Mouse (Mus musculus) midbrain, embryonic 14.5 days (tissue): ENCODE data around the gene Cntln. TPM values are rescaled to one million over a fixed set of nuclear protein-coding genes. Genes with fewer than 3 reads are reported as not detected.

ENCODE experiments used
- ATAC-seq: fragments of 200-750 bp; cut with Nextera tagmentation; 2 replicates; pipeline ENCODE4 v1.8.0; 2017; ENCODE audit warnings: moderate number of reproducible peaks, moderate library complexity; ENCODE audit not compliant: low FRiP score, low TSS enrichment
- DNase-seq: peaks from one replicate; pipeline ENCODE4 v3.0.0-alpha.2; 2015
- H3K27ac ChIP-seq: fragments of 300-500 bp; sonication (generic); replicated peaks from 2 replicates; pipeline ENCODE4 v1.5.1; 2014; ENCODE audit warnings: mild to moderate bottlenecking, low read depth, low read length, moderate library complexity
- H3K27me3 ChIP-seq: fragments of 300-500 bp; sonication (generic); 2 replicates; pipeline ENCODE4 v1.6.1; 2014; ENCODE audit warnings: low read length, control low read depth, mixed read lengths; ENCODE audit not compliant: control insufficient read depth, insufficient read depth
- H3K36me3 ChIP-seq: fragments of 300-500 bp; sonication (generic); 2 replicates; pipeline ENCODE4 v1.6.1; 2014; ENCODE audit warnings: low read length, control low read depth; ENCODE audit not compliant: control insufficient read depth, insufficient read depth
- H3K4me1 ChIP-seq: fragments of 300-500 bp; sonication (generic); 2 replicates; pipeline ENCODE4 v1.6.1; 2014; ENCODE audit warnings: mild to moderate bottlenecking, antibody characterized with exemption, low read length, control low read depth; ENCODE audit not compliant: control insufficient read depth, insufficient read depth
- H3K4me2 ChIP-seq: fragments of 300-500 bp; sonication (generic); 2 replicates; pipeline ENCODE4 v1.6.1; 2014; ENCODE audit warnings: mild to moderate bottlenecking, low read length, moderate library complexity
- H3K4me3 ChIP-seq: fragments of 300-500 bp; sonication (generic); replicated peaks from 2 replicates; pipeline ENCODE4 v1.5.1; 2014; ENCODE audit warnings: low read depth, low read length
- H3K9ac ChIP-seq: fragments of 300-500 bp; sonication (generic); replicated peaks from 2 replicates; pipeline ENCODE4 v1.6.1; 2014; ENCODE audit warnings: mild to moderate bottlenecking, low read length, moderate library complexity
- H3K9me3 ChIP-seq: fragments of 300-500 bp; sonication (generic); 2 replicates; pipeline ENCODE4 v1.6.1; 2016; ENCODE audit warnings: low read length, control low read depth, mixed read lengths; ENCODE audit not compliant: control insufficient read depth
- WGBS: fragments of 180-500 bp; shearing (Covaris S2); extraction: QIAGEN DNeasy Blood & Tissue Kit; methylation state at CpG from one replicate; pipeline ENCODE4 v1.1.7; 2014; 5-methylcytosine and 5-hydroxymethylcytosine counted together
- polyA plus RNA-seq: library from polyadenylated mRNA; unstranded; fragments of >200 nt; fragmentation: Nextera tagmentation; extraction: Ambion mirVana; gene quantifications from 2 replicates; pipeline ENCODE4 v1.2.1, GENCODE M21; 2014

The Cntln gene
- polyA plus RNA-seq, 1 experiment from 2014 or later: 5.9 TPM

DNA sequence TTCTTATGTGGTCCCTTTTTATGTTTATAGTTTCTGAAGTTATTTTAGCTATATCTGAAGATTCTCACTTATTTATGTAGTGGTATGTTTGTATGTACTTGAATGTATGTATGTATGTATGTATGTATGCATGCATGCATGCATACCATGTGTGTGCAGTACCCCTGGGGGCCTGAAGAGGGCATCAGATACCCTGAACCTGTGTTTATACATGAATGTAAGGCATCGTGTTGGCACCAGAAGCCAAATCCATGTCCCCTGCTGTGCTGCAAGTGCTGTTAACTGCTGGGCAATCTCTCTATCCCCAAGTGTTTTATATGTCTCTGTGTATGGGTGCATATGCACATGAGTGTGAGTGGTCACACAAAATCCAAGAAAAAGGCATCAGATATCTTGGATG is 34.3 kb downstream of the Cntln start:
- 79% methylated on average over 1 of the region's 1 CpGs for WGBS
- H3K4me3 ChIP-seq: no peak overlapping the region
- H3K27ac ChIP-seq: no peak overlapping the region
- H3K4me1 ChIP-seq: no peaks in the 10 kb centered on the region
- no peaks in the 10 kb centered on the region for H3K9me3 ChIP-seq
- no peak overlapping the region for H3K4me2 ChIP-seq
- H3K9ac ChIP-seq: no peak overlapping the region
- no peak for ATAC-seq
- DNase-seq: no peak
- no peaks in the 10 kb centered on the region for H3K36me3 ChIP-seq
- no peaks in the 10 kb centered on the region for H3K27me3 ChIP-seq

DNA sequence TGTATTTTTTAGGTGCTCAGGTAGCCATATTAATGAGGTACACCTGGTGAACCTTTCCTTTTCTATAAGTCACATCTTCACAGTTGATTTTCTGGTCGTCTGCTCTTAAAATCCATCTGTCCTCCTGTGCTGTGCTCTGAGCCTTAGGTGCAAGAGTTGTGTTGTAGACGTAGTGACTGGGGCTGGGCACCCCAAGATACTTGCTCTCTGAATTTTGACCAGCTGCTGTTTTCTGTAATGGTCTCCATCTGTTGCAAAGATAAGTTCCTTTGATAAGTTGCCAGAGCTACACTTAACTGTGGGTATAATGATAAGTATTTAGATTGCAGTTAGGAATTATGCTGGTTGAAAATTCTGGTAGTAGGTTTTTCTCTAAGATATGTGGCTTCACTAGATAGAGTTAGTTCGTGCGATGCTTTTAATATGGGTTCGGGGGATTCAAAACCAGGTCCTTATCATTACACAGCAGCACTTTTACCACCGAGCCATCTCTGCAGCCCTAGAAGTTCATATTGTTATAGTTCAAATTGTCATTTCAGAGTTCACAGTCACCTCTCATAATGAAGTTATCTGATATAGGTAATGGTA is 50.3 kb downstream of the Cntln start:
- Histone ChIP-seq H3K4me3 (no peak overlapping the region), H3K9ac (no peak overlapping the region), H3K36me3 (no peaks in the 10 kb centered on the region), H3K27ac (no peak overlapping the region), H3K27me3 (no peaks in the 10 kb centered on the region), H3K9me3 (0 out of 2 replicates have a peak, but pooled peaks cover 2% of the 10 kb centered on the region), H3K4me2 (no peak overlapping the region), H3K4me1 (no peaks in the 10 kb centered on the region)
- ATAC-seq (no peak), DNase-seq (no peak)
- WGBS: 96% methylated on average over 6 of the region's 6 CpGs

DNA sequence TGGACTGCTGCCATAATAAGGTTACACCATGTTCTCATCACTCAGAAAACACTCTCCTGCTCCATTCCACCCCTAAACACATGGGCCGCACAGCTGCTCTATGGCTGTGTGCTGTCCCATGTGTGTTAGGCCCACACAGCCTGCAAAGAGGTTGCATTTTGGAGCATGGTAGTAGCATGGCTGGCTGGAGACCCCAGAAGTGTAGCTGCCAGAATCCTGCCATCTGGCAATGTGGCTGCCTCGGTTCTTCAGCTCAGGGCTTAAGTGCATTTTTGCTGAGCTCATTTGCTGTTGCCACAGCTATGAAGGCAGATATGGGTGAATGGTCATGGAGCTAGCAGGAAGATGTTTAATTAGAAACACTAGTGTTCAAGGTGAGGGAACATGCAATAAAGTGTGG is 58.0 kb downstream of the Cntln start:
- Histone ChIP-seq H3K4me3 (no peak overlapping the region), H3K9me3 (no peaks in the 10 kb centered on the region), H3K27ac (no peak overlapping the region; the same call in 1 of the 2 replicates), H3K27me3 (no peaks in the 10 kb centered on the region), H3K36me3 (no peaks in the 10 kb centered on the region), H3K9ac (no peak overlapping the region), H3K4me1 (peaks cover 5% of the 10 kb centered on the region; the same call in 1 of the 2 replicates), H3K4me2 (no peak overlapping the region)
- WGBS: 52% methylated on average over 2 of the region's 2 CpGs
- ATAC-seq (0 out of 2 replicates have a peak, but pooled peaks have one; percentile 37), DNase-seq (peak; percentile 37)

DNA sequence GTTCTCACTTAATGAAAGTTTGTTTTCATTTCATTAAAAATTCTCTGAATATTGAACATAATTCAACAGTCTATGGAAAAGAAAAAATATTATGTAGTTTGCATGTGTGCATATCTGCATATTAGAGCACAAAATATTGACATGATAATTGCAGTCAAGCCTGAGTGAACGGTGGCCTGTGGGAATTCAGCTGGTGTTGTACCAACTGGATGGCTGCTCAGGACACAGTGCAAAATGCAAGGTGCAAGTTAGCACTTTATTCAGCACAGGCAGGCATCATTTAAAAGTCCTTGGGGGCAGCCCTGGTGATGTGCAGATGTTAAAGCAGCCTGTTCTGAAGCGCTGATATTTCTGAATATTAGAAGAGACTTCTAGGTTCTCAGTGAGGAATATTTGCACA is 58.5 kb downstream of the Cntln start:
- WGBS: 46% methylated on average over 2 of the region's 2 CpGs
- no peak for ATAC-seq

DNA sequence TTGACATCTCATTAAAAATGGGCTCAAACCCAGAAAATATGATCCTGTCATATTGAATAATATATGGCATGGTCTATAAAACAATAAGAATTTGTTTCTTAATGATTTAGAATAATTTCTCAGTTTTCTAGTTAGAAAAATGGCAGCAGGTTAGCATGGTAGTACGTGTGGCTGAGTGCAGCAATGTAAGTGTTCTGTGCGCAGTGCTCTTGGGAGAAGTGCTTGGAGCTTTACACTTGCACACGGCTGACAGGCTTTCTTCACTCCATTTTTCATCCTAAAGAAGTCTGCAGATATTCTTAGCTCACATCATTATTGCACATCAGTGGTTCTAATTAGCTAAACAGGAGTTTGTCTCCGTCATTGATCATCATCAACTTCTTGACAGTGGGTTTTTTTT is 60.0 kb downstream of the Cntln start:
- peaks cover 5% of the 10 kb centered on the region; the same call in 1 of the 2 replicates for H3K4me1 ChIP-seq
- 83% methylated on average over 4 of the region's 4 CpGs for WGBS
- no peak overlapping the region for H3K4me3 ChIP-seq
- H3K4me2 ChIP-seq: no peak overlapping the region
- no peak for ATAC-seq
- H3K36me3 ChIP-seq: no peaks in the 10 kb centered on the region
- peak; percentile 14 for DNase-seq
- no peaks in the 10 kb centered on the region for H3K9me3 ChIP-seq
- no peak overlapping the region for H3K9ac ChIP-seq
- no peak overlapping the region for H3K27ac ChIP-seq
- no peaks in the 10 kb centered on the region for H3K27me3 ChIP-seq

More for the DNA sequence above, 58.5 kb downstream of the Cntln start:
- Histone ChIP-seq H3K9ac (no peak overlapping the region), H3K36me3 (no peaks in the 10 kb centered on the region), H3K9me3 (no peaks in the 10 kb centered on the region), H3K27me3 (no peaks in the 10 kb centered on the region), H3K4me3 (no peak overlapping the region), H3K4me1 (peaks cover 5% of the 10 kb centered on the region; the same call in 1 of the 2 replicates), H3K4me2 (no peak overlapping the region), H3K27ac (no peak overlapping the region)
- DNase-seq: peak; percentile 32

DNA sequence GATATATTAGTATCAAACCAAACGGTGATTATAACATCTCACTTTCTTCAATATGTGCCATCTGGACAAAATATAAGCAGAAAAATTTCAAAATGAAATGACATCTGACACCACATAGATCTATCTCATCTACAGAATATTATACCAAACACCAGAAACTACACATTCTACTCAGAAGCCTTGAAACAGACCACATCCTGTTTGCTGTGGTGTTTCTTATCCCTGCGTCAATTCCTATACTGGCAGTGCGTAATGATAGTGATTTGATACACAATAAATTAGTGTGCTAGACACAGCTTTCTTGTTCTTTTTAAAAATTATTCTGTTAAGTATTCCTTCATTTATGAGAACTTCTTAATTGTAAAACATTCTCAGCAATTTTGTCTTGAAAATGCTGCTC is 62.3 kb downstream of the Cntln start:
- Histone ChIP-seq H3K4me2 (no peak overlapping the region), H3K27me3 (no peaks in the 10 kb centered on the region), H3K27ac (no peak overlapping the region), H3K9me3 (no peaks in the 10 kb centered on the region), H3K9ac (no peak overlapping the region), H3K4me3 (no peak overlapping the region), H3K36me3 (no peaks in the 10 kb centered on the region), H3K4me1 (peaks cover 5% of the 10 kb centered on the region; the same call in 1 of the 2 replicates)
- WGBS: 96% methylated on average over 3 of the region's 3 CpGs
- ATAC-seq: no peak
- DNase-seq: no peak

DNA sequence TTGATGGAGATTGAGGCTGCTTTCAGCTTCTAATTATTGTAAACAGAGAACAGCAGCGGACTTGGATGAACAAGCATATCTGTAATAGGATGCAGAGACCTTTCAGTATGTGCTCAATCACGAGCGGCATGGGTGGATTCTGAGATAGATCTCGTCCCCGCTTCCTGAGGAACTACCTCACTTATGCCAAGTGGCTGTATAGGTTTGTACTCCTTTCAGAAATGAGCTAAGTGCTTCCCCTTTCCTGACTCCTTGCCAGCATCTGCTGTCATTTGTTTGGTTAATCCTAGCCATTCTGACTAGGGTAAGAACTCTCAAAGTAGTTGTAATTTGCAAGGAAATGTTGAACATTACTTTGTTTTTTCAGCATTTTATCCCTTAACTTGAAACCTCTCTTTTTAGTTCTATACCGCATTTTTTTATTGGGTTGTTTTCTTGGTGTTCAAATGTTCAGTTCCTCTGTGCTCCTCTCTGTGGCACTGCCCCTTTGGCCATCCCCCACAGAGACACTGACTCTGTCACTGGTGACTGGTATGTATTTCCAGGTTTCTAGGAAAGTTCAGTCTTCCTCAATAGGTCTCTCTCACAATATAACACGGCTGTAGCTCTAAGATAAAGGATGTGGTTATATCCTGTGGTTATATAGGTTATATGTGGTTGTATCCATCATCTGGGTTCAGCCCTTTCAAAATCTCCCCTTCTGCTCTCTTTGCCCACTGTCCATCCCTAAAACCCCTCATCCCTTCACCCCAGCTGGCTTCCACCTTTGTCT is 93.0 kb downstream of the Cntln start:
- 91% methylated on average over 7 of the region's 7 CpGs for WGBS
- no peak overlapping the region for H3K27ac ChIP-seq

DNA sequence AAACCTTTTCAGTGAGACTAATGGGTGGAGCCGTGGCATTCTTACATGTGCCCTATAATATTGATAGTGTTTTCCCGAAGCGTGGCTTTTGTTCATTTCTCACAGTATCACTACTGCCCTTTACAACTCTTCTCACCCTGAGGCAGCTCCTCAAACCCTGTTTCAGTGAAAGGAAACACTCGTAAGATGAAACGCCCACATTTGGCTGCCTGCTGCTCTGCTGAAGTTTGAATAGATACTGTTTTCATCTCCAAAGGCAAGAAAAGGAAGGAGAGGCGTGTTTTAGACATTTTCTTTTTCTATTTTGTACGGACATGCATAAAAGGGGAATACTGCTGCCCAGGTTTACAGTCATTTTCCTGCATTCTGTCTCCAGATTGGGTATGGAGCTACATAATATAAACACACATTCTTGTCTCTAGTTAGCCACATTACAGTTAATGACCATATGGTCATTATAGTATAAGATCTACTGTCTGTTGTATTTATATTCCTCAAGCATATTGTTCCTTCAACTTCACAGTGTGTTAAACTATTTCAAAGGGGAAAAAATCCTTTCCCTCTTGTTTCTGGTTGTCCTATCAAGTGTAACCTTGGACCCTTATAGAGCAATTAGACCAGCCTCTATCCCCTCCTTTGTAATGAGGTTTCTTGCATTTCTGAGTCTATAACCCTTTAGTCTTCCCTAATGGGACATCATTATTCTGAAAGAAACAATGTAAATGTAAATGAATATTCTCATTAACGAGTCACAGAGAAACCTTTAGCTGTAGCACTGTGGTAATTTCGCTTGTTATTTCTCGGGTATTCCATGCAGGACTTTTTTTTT is 111.6 kb downstream of the Cntln start:
- Histone ChIP-seq H3K27ac (0 out of 2 replicates have a peak overlapping the region, but pooled peaks have one; percentile 20), H3K4me1 (no peaks in the 10 kb centered on the region), H3K36me3 (no peaks in the 10 kb centered on the region), H3K9ac (no peak overlapping the region), H3K27me3 (no peaks in the 10 kb centered on the region), H3K4me3 (no peak overlapping the region), H3K9me3 (no peaks in the 10 kb centered on the region), H3K4me2 (no peak overlapping the region)
- ATAC-seq (no peak), DNase-seq (no peak)
- 57% methylated on average over 10 of the region's 10 CpGs for WGBS

More for the DNA sequence above, 93.0 kb downstream of the Cntln start:
- DNase-seq: no peak
- ATAC-seq: no peak
- Histone ChIP-seq H3K4me3 (no peak overlapping the region), H3K4me1 (no peaks in the 10 kb centered on the region), H3K36me3 (no peaks in the 10 kb centered on the region), H3K9ac (no peak overlapping the region), H3K27me3 (no peaks in the 10 kb centered on the region), H3K9me3 (no peaks in the 10 kb centered on the region), H3K4me2 (no peak overlapping the region)
